Mouse (Mus musculus) CH12.LX (cell line): ENCODE results near the gene Fam228a. TPM values are rescaled to one million over a fixed set of nuclear protein-coding genes. Genes with fewer than 3 reads are reported as not detected.

Experiments
- DNase-seq: peaks from one replicate; pipeline ENCODE4 v3.0.0-alpha.2; 2013; ENCODE audit errors: extremely low read depth
- H3K27ac ChIP-seq: 2 replicates; pipeline ENCODE4 v1.5.1; 2012; ENCODE audit warnings: low read depth, mild to moderate bottlenecking, control low read depth, moderate library complexity; ENCODE audit not compliant: insufficient read depth
- H3K27me3 ChIP-seq: replicated peaks from 2 replicates; pipeline ENCODE3; 2012; ENCODE audit warnings: inconsistent platforms
- H3K36me3 ChIP-seq, 2 experiments: replicated peaks in 1 of 2; 2 replicates each; pipeline versions ENCODE3 to v1.6.1; 2012; ENCODE audit warnings: inconsistent platforms in 1 of 2, low read length in 1 of 2, mild to moderate bottlenecking in 1 of 2, mixed read lengths in 1 of 2, moderate library complexity in 1 of 2; ENCODE audit not compliant: control insufficient read depth in 1 of 2, insufficient read depth in 1 of 2
- H3K4me1 ChIP-seq, 2 experiments: 2 replicates each; pipeline ENCODE4 v1.6.1; 2012; ENCODE audit warnings: inconsistent platforms in 1 of 2, moderate library complexity in 1 of 2; ENCODE audit not compliant: insufficient read depth in 2 of 2, control insufficient read depth in 1 of 2
- H3K4me2 ChIP-seq: 2 replicates; pipeline ENCODE4 v1.6.1; 2012; ENCODE audit warnings: low read depth, mild to moderate bottlenecking, control low read depth; ENCODE audit not compliant: poor library complexity, insufficient read depth, severe bottlenecking
- H3K4me3 ChIP-seq, 3 experiments: fragments of 150-350 bp in 1 of 3; sonication (generic) in 1 of 3; replicated peaks in 1 of 3; 2 replicates each; pipeline versions ENCODE3 to v1.5.1; 2011 to 2012; ENCODE audit warnings: low read depth in 2 of 3, low read length in 2 of 3, mild to moderate bottlenecking in 2 of 3, moderate library complexity in 2 of 3, control low read depth in 1 of 3, improper control_type of control experiment in 1 of 3, inconsistent platforms in 1 of 3, mixed read lengths in 1 of 3; ENCODE audit not compliant: poor library complexity in 1 of 3
- H3K79me2 ChIP-seq: replicated peaks from 2 replicates; pipeline ENCODE4 v1.6.1; 2012; ENCODE audit warnings: mild to moderate bottlenecking, moderate library complexity; ENCODE audit not compliant: control insufficient read depth, poor library complexity, insufficient read depth, severe bottlenecking; ENCODE audit errors: extremely low read depth
- H3K9ac ChIP-seq: 2 replicates; pipeline ENCODE4 v1.6.1; 2012; ENCODE audit warnings: low read depth, mild to moderate bottlenecking, control low read depth, moderate library complexity; ENCODE audit not compliant: insufficient read depth
- H3K9me3 ChIP-seq: replicated peaks from 2 replicates; pipeline ENCODE3; 2012; ENCODE audit warnings: low read length, inconsistent platforms, mixed read lengths
- CHD1 ChIP-seq: IDR thresholded peaks from 2 replicates; pipeline ENCODE4 v1.6.1; 2012; ENCODE audit warnings: low read depth, low read length, improper control_type of control experiment, inconsistent platforms
- CTCF ChIP-seq, 2 experiments: IDR thresholded peaks in 1 of 2; conservative IDR thresholded peaks in 1 of 2; 2 replicates each; pipeline ENCODE4 v1.5.1; 2011 to 2012; ENCODE audit warnings: low read depth in 2 of 2, low read length in 2 of 2, improper control_type of control experiment in 1 of 2, inconsistent platforms in 1 of 2, mild to moderate bottlenecking in 1 of 2, moderate library complexity in 1 of 2
- EP300 ChIP-seq: IDR thresholded peaks from 2 replicates; pipeline ENCODE4 v1.6.1; 2011; ENCODE audit warnings: low read length, improper control_type of control experiment
- ETS1 ChIP-seq: conservative IDR thresholded peaks from 2 replicates; pipeline ENCODE4 v1.6.1; 2012; ENCODE audit warnings: low read depth, mild to moderate bottlenecking, inconsistent platforms, low read length, improper control_type of control experiment, moderate library complexity
- IRF4 ChIP-seq: IDR thresholded peaks from 2 replicates; pipeline ENCODE4 v1.6.1; 2014; ENCODE audit warnings: low read depth, mild to moderate bottlenecking, inconsistent platforms, low read length, improper control_type of control experiment
- KAT2A ChIP-seq: IDR thresholded peaks from 2 replicates; pipeline ENCODE4 v1.6.1; 2012; ENCODE audit warnings: low read length, improper control_type of control experiment, inconsistent platforms; ENCODE audit not compliant: insufficient replicate concordance
- MAFK ChIP-seq: IDR thresholded peaks from 2 replicates; pipeline ENCODE4 v1.6.1; 2011; ENCODE audit warnings: low read length, improper control_type of control experiment; ENCODE audit not compliant: insufficient replicate concordance
- MAX ChIP-seq: IDR thresholded peaks from 2 replicates; pipeline ENCODE4 v1.6.1; 2011; ENCODE audit warnings: low read length, improper control_type of control experiment
- MXI1 ChIP-seq: IDR thresholded peaks from 2 replicates; pipeline ENCODE4 v1.6.1; 2011; ENCODE audit warnings: mild to moderate bottlenecking, low read depth, low read length, improper control_type of control experiment
- MYC ChIP-seq: IDR thresholded peaks from 2 replicates; pipeline ENCODE4 v1.6.1; 2011; ENCODE audit warnings: low read depth, mild to moderate bottlenecking, improper control_type of control experiment, low read length
- NRF1 ChIP-seq: IDR thresholded peaks from 2 replicates; pipeline ENCODE4 v1.6.1; 2014; ENCODE audit warnings: low read depth, mild to moderate bottlenecking, inconsistent platforms, low read length, improper control_type of control experiment, moderate library complexity
- POLR2AphosphoS2 ChIP-seq: IDR thresholded peaks from 2 replicates; pipeline ENCODE4 v1.6.1; 2011; ENCODE audit warnings: low read depth, low read length, improper control_type of control experiment
- RCOR1 ChIP-seq: conservative IDR thresholded peaks from 2 replicates; pipeline ENCODE4 v1.6.1; 2012; ENCODE audit warnings: low read depth, mild to moderate bottlenecking, inconsistent platforms, low read length, improper control_type of control experiment
- TCF12 ChIP-seq: IDR thresholded peaks from 2 replicates; pipeline ENCODE4 v1.6.1; 2014; ENCODE audit warnings: low read depth, mild to moderate bottlenecking, inconsistent platforms, low read length, improper control_type of control experiment
- UBTF ChIP-seq: IDR thresholded peaks from 2 replicates; pipeline ENCODE4 v1.6.1; 2012; ENCODE audit warnings: low read depth, mild to moderate bottlenecking, inconsistent platforms, low read length, improper control_type of control experiment, moderate library complexity
- USF1 ChIP-seq: IDR thresholded peaks from 2 replicates; pipeline ENCODE4 v1.6.1; 2014; ENCODE audit warnings: low read depth, mild to moderate bottlenecking, inconsistent platforms, low read length, improper control_type of control experiment
- ZC3H11A ChIP-seq: IDR thresholded peaks from 2 replicates; pipeline ENCODE4 v1.6.1; 2012; ENCODE audit warnings: low read depth, mild to moderate bottlenecking, inconsistent platforms, low read length, improper control_type of control experiment
- ZMIZ1 ChIP-seq: IDR thresholded peaks from 2 replicates; pipeline ENCODE4 v1.6.1; 2012; ENCODE audit warnings: low read depth, mild to moderate bottlenecking, inconsistent platforms, low read length, improper control_type of control experiment
- dilution Hi-C: fragments of 300-500 bp; cut with MboI; formaldehyde crosslinking; loops from 2 replicates; pipeline ENCODE4 v1.14.3; 2020; ENCODE audit warnings: low sequenced_read_pairs; ENCODE audit not compliant: extremely low pct_unique_long_range_greater_than_20kb, extremely low pct_ligation_motif_present
- in situ Hi-C: fragments of 300-500 bp; cut with MboI; formaldehyde crosslinking; loops from 3 replicates; pipeline ENCODE4 v1.14.3; 2019; ENCODE audit warnings: low sequenced_read_pairs, low pct_ligation_motif_present, low pct_unique_long_range_greater_than_20kb, mixed read lengths
- polyA plus RNA-seq: library from polyadenylated mRNA; unstranded; fragments of >175 nt; gene quantifications from 2 replicates; pipeline ENCODE4 v1.2.1, GENCODE M21; 2012; ENCODE audit warnings: low read depth; ENCODE audit not compliant: insufficient read length
- total RNA-seq, 2 experiments: library from RNA; depleted of rRNA; stranded (reverse); fragments of 300-350 nt in 1 of 2; fragments of >200 nt in 1 of 2; gene quantifications; 2 replicates each; pipeline ENCODE4 v1.2.3; 2012 to 2014

The Fam228a gene
- total and polyA plus RNA-seq, 3 experiments: not detected

GRCm38 (mm10) chr12:4780245-4780644 is 42.0 kb upstream of the Fam228a start:
- dilution Hi-C loops: no loop called here
- no peak for DNase-seq
- Histone ChIP-seq H3K4me3 (no peak overlapping the region), H3K36me3 (no peaks in the 10 kb centered on the region), H3K4me1 (peaks cover 0 to 6% of the 10 kb centered on the region in 2 experiments; a peak in 1 of 4 replicates), H3K79me2 (no peaks in the 10 kb centered on the region), H3K27ac (no peak overlapping the region), H3K9me3 (no peaks in the 10 kb centered on the region), H3K27me3 (no peaks in the 10 kb centered on the region), H3K9ac (no peak overlapping the region), H3K4me2 (no peak overlapping the region)
- in situ Hi-C loops: no loop called here
- TF ChIP-seq ZMIZ1 (no peak), KAT2A (no peak), MYC (no peak), ZC3H11A (no peak)

- H3K4me1 ChIP-seq: peaks cover 0 to 6% of the 10 kb centered on the region in 2 experiments; a peak in 1 of 4 replicates
- H3K9ac ChIP-seq: no peak overlapping the region
- in situ Hi-C loops: no loop called here
- H3K27ac ChIP-seq: no peak overlapping the region
- H3K9me3 ChIP-seq: no peaks in the 10 kb centered on the region
- no peak overlapping the region for H3K4me3 ChIP-seq
- H3K27me3 ChIP-seq: no peaks in the 10 kb centered on the region
- no peak overlapping the region for H3K4me2 ChIP-seq
- H3K79me2 ChIP-seq: no peaks in the 10 kb centered on the region
- no peaks in the 10 kb centered on the region for H3K36me3 ChIP-seq
- dilution Hi-C loops: no loop called here
- DNase-seq: no peak
- TF ChIP-seq MAX: no peak
- TF ChIP-seq UBTF: no peak
- TF ChIP-seq ETS1: no peak
- no peak for TF ChIP-seq CTCF (conservative IDR thresholded peaks at IDR 0.05 in 1 of 2, IDR thresholded peaks at IDR 0.05 in 1 of 2; ENCODE audit: low read depth in 2 of 2, low read length in 2 of 2)
- TF ChIP-seq NRF1: no peak
- TF ChIP-seq MXI1: no peak
- no peak for TF ChIP-seq USF1
- no peak for TF ChIP-seq EP300
- TF ChIP-seq IRF4: no peak
- TF ChIP-seq RCOR1: no peak
- no peak for TF ChIP-seq CHD1
- TF ChIP-seq MYC: no peak
- TF ChIP-seq MAFK: no peak
- TF ChIP-seq TCF12: no peak
- no peak for TF ChIP-seq POLR2AphosphoS2
- TF ChIP-seq ZC3H11A: no peak
These were observed 39.5 kb upstream of the Fam228a start for GRCm38 (mm10) chr12:4777734-4778133.
